Mouse (Mus musculus): ENCODE data around the gene Myt1l. TPM values are rescaled to one million over a fixed set of nuclear protein-coding genes. Genes with fewer than 3 reads are reported as not detected.
A peak's percentile ranks its signal among the peaks of the same experiment; 100 is the strongest.

Gene Myt1l
- total RNA-seq, 2 experiments from 2014 or later: 267 to 283 TPM

GRCm38 (mm10) chr12:29939261-29939671, 411.1 kb downstream of the Myt1l start:
- DNase-seq: no peak
- intact Hi-C loops (cut with DNase I): no loop called here

GRCm38 (mm10) chr12:29942435-29942834, 414.3 kb downstream of the Myt1l start:
- intact Hi-C loops (cut with DNase I): no loop called here
- DNase-seq: no peak

- intact Hi-C loops (cut with DNase I): no loop called here
- DNase-seq: no peak
These were observed 416.5 kb downstream of the Myt1l start for GRCm38 (mm10) chr12:29944650-29945049.

GRCm38 (mm10) chr12:29945182-29945743, 417.1 kb downstream of the Myt1l start:
- intact Hi-C loops (cut with DNase I): no loop called here
- no peak for DNase-seq

- intact Hi-C loops (cut with DNase I): no loop called here
- no peak for DNase-seq
These were observed 422.9 kb downstream of the Myt1l start for GRCm38 (mm10) chr12:29951043-29951442.

- intact Hi-C loops (cut with DNase I): no loop called here
These were observed 423.3 kb downstream of the Myt1l start for GRCm38 (mm10) chr12:29951485-29951884.

GRCm38 (mm10) chr12:29952102-29952501, 423.9 kb downstream of the Myt1l start:
- DNase-seq: peak; percentile 59
- intact Hi-C loops (cut with DNase I): no loop called here

More at GRCm38 (mm10) chr12:29951485-29951884, 423.3 kb downstream of the Myt1l start:
- DNase-seq: no peak

- intact Hi-C loops (cut with DNase I): no loop called here
- no peak for DNase-seq
These were observed 425.8 kb downstream of the Myt1l start for GRCm38 (mm10) chr12:29953999-29954398.

GRCm38 (mm10) chr12:29954464-29954863, 426.3 kb downstream of the Myt1l start:
- peak; percentile 23 for DNase-seq
- intact Hi-C loops (cut with DNase I): no loop called here

GRCm38 (mm10) chr12:29956969-29957368, 428.8 kb downstream of the Myt1l start:
- DNase-seq: peak; percentile 65

GRCm38 (mm10) chr12:29958637-29959036, 430.5 kb downstream of the Myt1l start:
- intact Hi-C loops (cut with DNase I): no loop called here
- no peak for DNase-seq

More at GRCm38 (mm10) chr12:29956969-29957368, 428.8 kb downstream of the Myt1l start:
- intact Hi-C loops (cut with DNase I): no loop called here

- intact Hi-C loops (cut with DNase I): no loop called here
- no peak for DNase-seq
These were observed 432.9 kb downstream of the Myt1l start for GRCm38 (mm10) chr12:29961041-29961440.

GRCm38 (mm10) chr12:29965016-29965415, 436.8 kb downstream of the Myt1l start:
- DNase-seq: no peak
- intact Hi-C loops (cut with DNase I): no loop called here

- DNase-seq: no peak
- intact Hi-C loops (cut with DNase I): no loop called here
These were observed 443.7 kb downstream of the Myt1l start for GRCm38 (mm10) chr12:29971795-29972464.

- no peak for DNase-seq
- intact Hi-C loops (cut with DNase I): no loop called here
These were observed 444.3 kb downstream of the Myt1l start for GRCm38 (mm10) chr12:29972533-29972932.

All from left cerebral cortex, postnatal 4 days (tissue).